Mouse (Mus musculus) kidney, embryonic 15.5 days (tissue): ENCODE measurements at regions not wholly inside any gene's neighbourhood (a gene's known extent, or its start where the extent isn't known, plus 50 kb on each side); places are given as distances from the start of the nearest gene placed in this dataset.
A peak's percentile ranks its signal among the peaks of the same experiment; 100 is the strongest.

Source experiments
- ATAC-seq: fragments of 200-750 bp; cut with Nextera tagmentation; replicated peaks from 2 replicates; pipeline ENCODE4 v1.8.0; 2017; ENCODE audit warnings: moderate TSS enrichment; ENCODE audit not compliant: low FRiP score
- H3K27ac ChIP-seq: fragments of 300-500 bp; sonication (generic); 2 replicates; pipeline ENCODE4 v1.5.1; 2015; ENCODE audit warnings: mild to moderate bottlenecking, inconsistent platforms
- H3K27me3 ChIP-seq: fragments of 300-500 bp; sonication (generic); 2 replicates; pipeline ENCODE4 v1.6.1; 2015; ENCODE audit warnings: inconsistent platforms
- H3K36me3 ChIP-seq: fragments of 300-500 bp; sonication (generic); 2 replicates; pipeline ENCODE4 v1.6.1; 2015; ENCODE audit warnings: inconsistent platforms
- H3K4me1 ChIP-seq: fragments of 300-500 bp; sonication (generic); 2 replicates; pipeline ENCODE4 v1.6.1; 2015; ENCODE audit warnings: inconsistent platforms
- H3K4me2 ChIP-seq: fragments of 300-500 bp; sonication (generic); 2 replicates; pipeline ENCODE4 v1.6.1; 2015; ENCODE audit warnings: moderate library complexity, mild to moderate bottlenecking, inconsistent platforms
- H3K4me3 ChIP-seq: fragments of 300-500 bp; sonication (generic); replicated peaks from 2 replicates; pipeline ENCODE4 v1.5.1; 2015; ENCODE audit warnings: mild to moderate bottlenecking, inconsistent platforms
- H3K9ac ChIP-seq: fragments of 300-500 bp; sonication (generic); 2 replicates; pipeline ENCODE4 v1.6.1; 2015; ENCODE audit warnings: mild to moderate bottlenecking, inconsistent platforms
- H3K9me3 ChIP-seq: fragments of 300-500 bp; sonication (generic); replicated peaks from 2 replicates; pipeline ENCODE4 v1.6.1; 2016; ENCODE audit warnings: inconsistent platforms
- WGBS: fragments of 180-500 bp; shearing (Covaris S2); methylation state at CpG from one replicate; pipeline ENCODE4 v1.1.7; 2015; ENCODE audit warnings: mixed read lengths; 5-methylcytosine and 5-hydroxymethylcytosine counted together

GRCm38 (mm10) chr10:37291639-37292495, 153.1 kb upstream of the Marcks start:
- Histone ChIP-seq H3K27me3 (no peaks in the 10 kb centered on the region), H3K4me2 (no peak overlapping the region), H3K4me3 (no peak overlapping the region), H3K36me3 (no peaks in the 10 kb centered on the region), H3K4me1 (no peaks in the 10 kb centered on the region), H3K9ac (no peak overlapping the region), H3K9me3 (no peaks in the 10 kb centered on the region), H3K27ac (0 out of 2 replicates have a peak overlapping the region, but pooled peaks have one; percentile 32)
- 65% methylated on average over 2 of the region's 2 CpGs for WGBS
- no peak for ATAC-seq

GRCm38 (mm10) chr10:37289964-37290704, 151.4 kb upstream of the Marcks start:
- Histone ChIP-seq H3K4me2 (no peak overlapping the region), H3K27me3 (no peaks in the 10 kb centered on the region), H3K9ac (no peak overlapping the region), H3K9me3 (no peaks in the 10 kb centered on the region), H3K27ac (0 out of 2 replicates have a peak overlapping the region, but pooled peaks have one; percentile 14), H3K4me1 (no peaks in the 10 kb centered on the region), H3K36me3 (no peaks in the 10 kb centered on the region), H3K4me3 (no peak overlapping the region)
- WGBS = 83% methylated on average over 3 of the region's 3 CpGs
- ATAC-seq = 0 out of 2 replicates have a peak, but pooled peaks have one; percentile 36

DNA sequence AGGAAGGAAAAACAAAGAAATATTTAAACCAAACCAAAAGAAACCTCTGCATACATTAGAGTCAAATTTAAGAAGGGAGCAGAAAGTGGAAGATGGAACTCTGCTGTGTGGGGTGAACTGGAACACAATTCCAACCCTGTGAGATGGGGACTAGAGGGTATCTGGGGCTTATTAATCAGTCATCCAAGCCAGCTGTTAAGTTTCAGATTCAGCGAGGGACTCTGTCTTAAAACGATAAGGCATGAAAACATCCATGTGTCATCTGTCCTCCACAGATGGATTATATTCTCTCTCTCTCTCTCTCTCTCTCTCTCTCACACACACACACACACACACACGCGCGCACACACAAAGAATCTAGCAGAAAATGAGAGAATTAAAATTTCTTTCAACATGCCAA, 147.6 kb upstream of the Marcks start:
- Histone ChIP-seq H3K4me3 (no peak overlapping the region), H3K27me3 (no peaks in the 10 kb centered on the region), H3K9ac (no peak overlapping the region), H3K4me2 (no peak overlapping the region), H3K27ac (peak overlapping the region; percentile 37), H3K9me3 (no peaks in the 10 kb centered on the region), H3K4me1 (no peaks in the 10 kb centered on the region), H3K36me3 (no peaks in the 10 kb centered on the region)
- WGBS = 70% methylated on average over 5 of the region's 5 CpGs
- peak; percentile 56; the same call in 1 of the 2 replicates for ATAC-seq

GRCm38 (mm10) chr10:37282951-37283350, 144.2 kb upstream of the Marcks start:
- Histone ChIP-seq H3K36me3 (no peaks in the 10 kb centered on the region), H3K4me2 (no peak overlapping the region), H3K4me3 (no peak overlapping the region), H3K27me3 (no peaks in the 10 kb centered on the region), H3K4me1 (no peaks in the 10 kb centered on the region), H3K9me3 (no peaks in the 10 kb centered on the region), H3K27ac (no peak overlapping the region), H3K9ac (no peak overlapping the region)
- no peak for ATAC-seq

DNA sequence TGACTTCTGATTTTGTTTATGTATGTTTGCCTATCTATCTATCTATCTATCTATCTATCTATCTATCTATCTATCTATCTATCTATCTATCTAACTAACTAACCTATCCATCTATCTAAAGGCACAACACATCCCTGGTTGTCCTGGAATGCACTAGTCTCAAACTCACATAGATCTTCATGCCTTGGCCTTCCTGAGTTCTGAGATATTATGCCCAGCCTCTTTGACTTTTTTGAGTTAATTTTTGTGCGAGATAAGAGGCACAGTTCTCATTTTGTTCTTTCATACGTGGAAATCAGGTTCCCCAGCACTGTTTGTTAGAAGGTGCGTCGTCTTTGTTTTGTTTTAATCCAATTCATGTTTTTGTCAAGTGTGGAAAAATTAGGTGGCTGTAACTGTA, 142.1 kb upstream of the Marcks start:
- Histone ChIP-seq H3K27me3 (no peaks in the 10 kb centered on the region), H3K4me2 (no peak overlapping the region), H3K36me3 (no peaks in the 10 kb centered on the region), H3K4me3 (no peak overlapping the region), H3K9ac (no peak overlapping the region), H3K9me3 (no peaks in the 10 kb centered on the region), H3K27ac (no peak overlapping the region), H3K4me1 (no peaks in the 10 kb centered on the region)
- ATAC-seq = no peak
- WGBS = 93% methylated on average over 4 of the region's 4 CpGs

DNA sequence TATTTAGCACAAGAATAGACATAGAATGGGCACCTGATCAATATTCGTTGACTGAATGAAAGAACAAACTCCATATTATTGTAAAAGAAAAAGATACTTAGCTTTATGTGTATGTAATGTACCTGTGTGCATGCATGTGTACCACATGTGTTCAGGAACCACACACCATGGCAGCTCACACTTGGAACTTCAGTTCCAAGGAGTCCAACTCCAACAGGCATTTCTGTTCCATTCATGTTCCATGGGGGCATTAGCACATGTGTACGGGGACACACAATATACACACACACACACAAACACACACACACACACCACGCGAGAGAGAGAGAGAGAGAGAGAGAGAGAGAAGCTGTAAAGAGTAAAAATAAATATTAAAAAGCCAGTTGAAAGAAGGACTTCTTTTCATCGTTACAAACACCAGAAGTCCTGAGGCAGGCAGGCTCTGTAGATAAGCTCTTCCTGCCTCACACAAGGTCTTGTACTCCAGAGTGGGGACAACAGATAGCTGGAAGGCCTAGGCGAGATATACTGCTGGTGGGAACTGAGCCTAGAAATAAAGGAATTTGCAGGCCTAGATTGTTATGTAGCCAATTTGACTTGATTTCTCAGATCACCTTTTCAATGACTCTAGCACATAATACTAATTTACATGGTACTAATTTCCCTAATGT, 141.6 kb upstream of the Marcks start:
- WGBS = 81% methylated on average over 6 of the region's 6 CpGs
- H3K27me3 ChIP-seq = no peaks in the 10 kb centered on the region
- no peak overlapping the region for H3K4me2 ChIP-seq
- H3K4me1 ChIP-seq = no peaks in the 10 kb centered on the region
- no peaks in the 10 kb centered on the region for H3K9me3 ChIP-seq
- H3K9ac ChIP-seq = no peak overlapping the region
- ATAC-seq = no peak
- H3K36me3 ChIP-seq = no peaks in the 10 kb centered on the region
- no peak overlapping the region for H3K4me3 ChIP-seq
- no peak overlapping the region for H3K27ac ChIP-seq

DNA sequence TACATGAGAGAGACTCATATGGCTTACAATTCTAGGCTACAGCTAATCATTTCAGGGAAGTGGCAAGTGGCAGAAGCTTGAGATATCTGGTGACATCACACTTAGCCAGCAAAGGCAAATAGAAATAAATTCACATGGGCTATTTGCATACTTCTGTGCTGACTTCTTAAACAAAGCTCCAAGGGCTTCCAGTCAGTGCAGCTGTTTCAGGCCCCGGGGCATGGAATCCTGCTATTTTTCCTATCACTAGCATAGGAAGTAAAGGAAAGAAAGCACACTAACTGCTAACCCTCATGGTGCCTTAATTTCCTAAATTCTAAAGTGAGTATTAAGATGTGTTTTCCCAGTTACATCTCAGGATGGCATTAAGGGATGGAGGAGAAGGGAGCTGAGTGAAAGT, 140.6 kb upstream of the Marcks start:
- no peak for ATAC-seq
- H3K4me1 ChIP-seq = no peaks in the 10 kb centered on the region
- no peak overlapping the region for H3K9ac ChIP-seq
- 65% methylated on average over 1 of the region's 1 CpGs for WGBS
- H3K27ac ChIP-seq = no peak overlapping the region
- no peaks in the 10 kb centered on the region for H3K9me3 ChIP-seq
- H3K4me2 ChIP-seq = no peak overlapping the region
- H3K4me3 ChIP-seq = no peak overlapping the region
- H3K36me3 ChIP-seq = no peaks in the 10 kb centered on the region
- H3K27me3 ChIP-seq = no peaks in the 10 kb centered on the region

- H3K27ac ChIP-seq = no peak overlapping the region
- H3K4me2 ChIP-seq = no peak overlapping the region
- H3K9ac ChIP-seq = no peak overlapping the region
- H3K36me3 ChIP-seq = no peaks in the 10 kb centered on the region
- 0 out of 2 replicates have a peak, but pooled peaks cover 3% of the 10 kb centered on the region for H3K4me1 ChIP-seq
- no peaks in the 10 kb centered on the region for H3K27me3 ChIP-seq
- WGBS = 83% methylated on average over 1 of the region's 1 CpGs
- no peak overlapping the region for H3K4me3 ChIP-seq
- no peak for ATAC-seq
- H3K9me3 ChIP-seq = no peaks in the 10 kb centered on the region
Observed at GRCm38 (mm10) chr10:37275857-37276256, 137.1 kb upstream of the Marcks start.

- H3K9me3 ChIP-seq = no peaks in the 10 kb centered on the region
- H3K4me1 ChIP-seq = 0 out of 2 replicates have a peak, but pooled peaks cover 3% of the 10 kb centered on the region
- H3K9ac ChIP-seq = no peak overlapping the region
- no peak overlapping the region for H3K4me3 ChIP-seq
- H3K27ac ChIP-seq = no peak overlapping the region
- H3K27me3 ChIP-seq = no peaks in the 10 kb centered on the region
- 83% methylated on average over 7 of the region's 7 CpGs for WGBS
- ATAC-seq = no peak
- no peaks in the 10 kb centered on the region for H3K36me3 ChIP-seq
- H3K4me2 ChIP-seq = no peak overlapping the region
Observed at GRCm38 (mm10) chr10:37275271-37275670, 136.6 kb upstream of the Marcks start.

GRCm38 (mm10) chr10:37271967-37272366, 133.2 kb upstream of the Marcks start:
- H3K27ac ChIP-seq = no peak overlapping the region
- H3K27me3 ChIP-seq = no peaks in the 10 kb centered on the region
- no peak overlapping the region for H3K9ac ChIP-seq
- no peak for ATAC-seq
- H3K4me2 ChIP-seq = no peak overlapping the region
- WGBS = 86% methylated on average over 1 of the region's 1 CpGs
- H3K4me3 ChIP-seq = no peak overlapping the region
- H3K36me3 ChIP-seq = no peaks in the 10 kb centered on the region
- H3K4me1 ChIP-seq = 0 out of 2 replicates have a peak, but pooled peaks cover 3% of the 10 kb centered on the region
- no peaks in the 10 kb centered on the region for H3K9me3 ChIP-seq

DNA sequence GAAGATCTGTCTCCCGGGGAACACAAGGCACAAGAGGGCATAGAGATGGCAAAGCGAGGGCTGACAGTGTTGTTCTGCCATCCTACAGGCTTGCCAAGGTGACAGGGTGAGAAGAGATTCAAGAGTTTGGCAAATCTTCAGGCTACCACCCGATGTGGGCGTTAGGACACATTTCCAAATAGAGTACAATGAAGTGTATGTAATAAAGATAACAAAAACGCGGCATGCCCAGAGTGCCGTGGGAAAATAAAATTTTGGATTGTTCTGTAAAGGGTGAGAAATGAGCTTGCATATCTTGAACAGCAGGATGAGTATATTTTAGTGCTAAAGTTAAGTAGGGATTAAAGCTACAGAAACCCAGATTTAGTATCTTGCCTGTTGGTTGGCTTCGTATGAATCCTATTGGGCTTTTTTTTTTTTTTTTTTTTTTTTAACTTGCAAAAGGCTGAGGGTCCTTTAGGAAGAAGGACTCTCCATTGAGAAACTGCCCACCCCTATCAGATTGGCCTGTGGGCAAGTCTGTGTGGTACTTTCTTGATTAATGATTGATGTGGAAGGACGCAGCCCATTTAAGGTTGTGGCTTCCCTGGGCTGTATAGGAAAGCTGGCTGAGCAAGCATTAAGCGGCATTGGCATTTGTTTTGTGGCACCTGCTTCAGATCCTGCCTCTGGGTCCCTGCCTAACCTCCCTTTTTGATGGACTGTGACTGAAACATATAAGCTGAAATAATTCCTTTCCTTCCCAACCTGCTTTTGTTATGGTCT, 131.7 kb upstream of the Marcks start:
- Histone ChIP-seq H3K9me3 (no peaks in the 10 kb centered on the region), H3K27ac (no peak overlapping the region), H3K27me3 (no peaks in the 10 kb centered on the region), H3K4me3 (no peak overlapping the region), H3K4me1 (0 out of 2 replicates have a peak, but pooled peaks cover 3% of the 10 kb centered on the region), H3K36me3 (no peaks in the 10 kb centered on the region), H3K9ac (no peak overlapping the region), H3K4me2 (no peak overlapping the region)
- 77% methylated on average over 10 of the region's 10 CpGs for WGBS
- ATAC-seq = peak; percentile 64; the same call in 1 of the 2 replicates
